Mouse (Mus musculus) layer of hippocampus, adult 11-12 months (tissue): ENCODE results near the gene Atrnl1.

Experiments
- DNase-seq: peaks from one replicate; pipeline ENCODE4 v3.0.0; 2022; ENCODE audit warnings: low spot score

Atrnl1 gene

DNA sequence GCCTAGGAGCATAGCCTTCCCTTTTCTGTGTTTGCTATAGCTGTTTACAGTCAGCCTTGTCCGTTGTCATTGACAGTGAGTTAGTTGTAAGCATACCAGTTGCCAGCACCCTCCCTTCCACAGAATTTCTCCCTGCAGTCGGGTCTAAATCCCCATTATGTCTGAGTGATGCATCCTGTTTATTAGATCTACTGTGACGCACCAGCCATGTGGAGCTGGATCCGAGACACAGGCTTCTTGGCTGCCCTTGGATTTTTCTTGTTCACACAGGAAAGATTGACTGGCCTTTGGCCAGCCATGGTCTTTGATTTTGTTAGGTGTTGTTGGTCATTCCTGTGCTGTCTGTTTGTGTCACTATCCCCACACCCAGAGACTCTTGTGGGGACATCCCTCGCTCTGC is 102.3 kb downstream of the Atrnl1 start:
- DNase-seq = no peak

DNA sequence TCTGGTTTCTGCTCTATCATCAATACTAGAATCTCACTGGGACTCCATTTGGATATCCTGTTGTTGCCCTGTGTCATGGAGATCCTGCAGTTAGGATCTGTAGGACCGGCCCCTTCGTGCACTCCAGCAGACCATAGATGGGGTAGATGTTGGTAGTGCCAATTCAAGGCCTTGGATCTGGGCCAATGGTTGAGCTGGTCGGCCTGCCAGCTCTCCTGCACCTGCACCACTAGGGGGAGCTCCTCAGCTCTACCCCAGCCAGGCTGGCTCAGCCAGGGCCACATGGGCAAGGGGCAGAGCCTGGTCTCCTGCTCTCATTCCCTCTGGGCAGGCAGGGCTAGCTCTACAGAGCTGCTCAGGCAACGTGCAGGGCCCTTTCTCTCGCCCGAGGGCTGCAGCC is 114.1 kb downstream of the Atrnl1 start:
- DNase-seq = peak; percentile 25

DNA sequence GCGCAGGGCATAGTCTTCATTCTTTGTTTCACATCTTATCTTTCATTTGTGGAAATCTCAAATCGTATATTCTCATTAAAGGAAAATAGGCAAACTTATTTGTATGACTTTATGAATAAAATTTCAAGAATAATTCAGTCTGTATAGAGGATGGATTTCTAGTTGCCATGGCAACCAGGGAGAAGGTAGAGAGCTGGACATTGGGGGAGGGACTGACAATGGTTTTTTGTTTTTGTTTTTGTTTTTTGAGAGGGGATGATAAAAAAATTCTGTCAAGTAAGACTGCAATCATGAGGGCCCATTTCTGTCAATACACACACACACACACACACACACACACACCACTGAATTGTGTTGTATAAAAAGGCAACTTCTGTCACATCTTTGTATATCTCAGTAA is 114.5 kb downstream of the Atrnl1 start:
- no peak for DNase-seq

DNA sequence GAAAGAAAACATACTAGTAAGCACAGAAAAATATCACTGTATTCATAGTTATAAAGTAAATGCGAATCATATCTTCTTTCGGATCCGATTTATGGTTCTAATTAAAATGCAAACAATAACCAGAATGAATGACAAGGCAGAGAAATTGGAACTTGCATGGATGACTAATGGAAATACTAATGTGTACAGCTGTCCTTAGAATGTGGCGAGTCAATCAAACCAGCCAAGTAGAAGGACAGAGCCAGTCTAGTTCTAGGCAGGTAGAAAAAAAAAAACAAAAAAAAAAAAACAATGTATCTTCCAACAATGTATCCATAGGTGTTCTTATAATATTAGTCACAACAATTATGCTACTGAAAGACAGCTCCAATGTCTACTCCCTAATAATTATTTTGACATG is 116.2 kb downstream of the Atrnl1 start:
- no peak for DNase-seq

DNA sequence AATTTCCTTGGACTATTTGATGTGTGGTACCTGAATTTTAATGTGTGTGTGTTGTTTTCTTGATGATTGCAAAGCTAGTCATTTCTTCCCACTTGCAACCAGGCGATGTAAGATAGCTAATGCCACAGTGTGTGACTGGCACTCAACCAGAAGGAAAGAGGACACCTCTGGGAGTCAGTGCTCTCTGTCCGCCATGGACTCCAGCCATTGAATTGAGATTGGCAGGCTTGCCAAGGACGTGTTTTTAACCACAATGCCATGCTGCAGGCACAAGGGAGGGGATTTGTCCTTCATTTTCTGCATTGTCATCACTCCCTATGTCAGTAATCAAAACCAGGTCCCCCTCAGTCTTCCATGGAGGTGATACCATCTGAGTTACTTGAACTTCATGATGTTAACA is 126.6 kb downstream of the Atrnl1 start:
- no peak for DNase-seq

DNA sequence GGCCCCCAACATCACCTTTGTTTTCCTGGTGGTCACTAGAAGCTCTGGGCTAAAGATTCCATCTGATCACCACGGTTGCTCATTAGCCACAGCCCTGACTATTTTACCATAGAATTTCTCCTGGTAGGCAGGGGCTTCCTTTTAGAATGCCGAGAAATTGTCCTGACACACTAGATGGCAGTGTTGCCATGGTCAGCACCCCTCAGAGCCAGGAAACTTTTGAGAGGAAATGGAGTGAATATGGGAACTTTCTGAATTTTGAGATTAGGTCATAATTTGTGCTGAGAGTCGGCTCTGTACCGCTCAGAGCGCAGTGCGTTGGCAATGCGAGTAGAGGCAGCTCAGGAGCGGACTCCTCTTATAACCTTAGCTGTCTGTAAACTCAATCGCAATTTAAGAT is 134.7 kb downstream of the Atrnl1 start:
- peak; percentile 28 for DNase-seq

DNA sequence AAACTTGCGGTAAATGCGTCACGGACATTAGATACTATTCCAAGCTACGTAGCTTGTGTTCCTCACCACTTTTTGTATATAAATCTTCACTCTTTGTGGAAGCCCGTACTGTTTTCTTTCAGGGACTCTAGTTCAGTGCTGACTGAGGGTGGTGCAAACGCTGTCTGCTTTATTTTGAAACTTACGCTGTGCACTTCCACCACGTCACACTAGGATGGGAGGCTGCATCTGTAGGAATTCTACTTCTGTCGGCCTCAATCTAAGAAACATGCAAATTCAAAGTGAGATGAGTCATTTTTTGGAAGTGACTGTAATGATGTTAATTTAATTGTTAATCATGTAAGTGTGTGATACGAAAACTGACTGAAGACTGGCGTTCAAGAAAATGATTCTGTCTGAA is 135.7 kb downstream of the Atrnl1 start:
- no peak for DNase-seq

DNA sequence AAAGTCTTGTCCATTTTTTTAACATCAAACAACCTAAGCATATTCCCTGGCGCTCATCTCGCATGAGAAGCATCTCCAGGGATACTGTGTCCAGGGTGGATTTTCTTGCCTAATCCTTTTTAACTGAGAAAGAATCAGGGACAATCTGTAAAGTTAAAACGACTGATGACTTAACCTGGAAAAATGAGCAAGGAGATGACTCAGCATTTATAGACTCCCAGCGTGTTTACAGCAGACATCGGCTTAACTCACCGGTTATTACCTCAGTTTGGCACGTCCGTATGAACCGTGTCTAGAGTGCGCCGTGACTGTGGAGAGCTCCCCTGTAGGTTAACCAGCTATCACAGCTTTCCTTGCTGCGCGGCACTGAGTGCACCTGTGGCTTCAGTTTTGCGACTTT is 141.4 kb downstream of the Atrnl1 start:
- DNase-seq = no peak

DNA sequence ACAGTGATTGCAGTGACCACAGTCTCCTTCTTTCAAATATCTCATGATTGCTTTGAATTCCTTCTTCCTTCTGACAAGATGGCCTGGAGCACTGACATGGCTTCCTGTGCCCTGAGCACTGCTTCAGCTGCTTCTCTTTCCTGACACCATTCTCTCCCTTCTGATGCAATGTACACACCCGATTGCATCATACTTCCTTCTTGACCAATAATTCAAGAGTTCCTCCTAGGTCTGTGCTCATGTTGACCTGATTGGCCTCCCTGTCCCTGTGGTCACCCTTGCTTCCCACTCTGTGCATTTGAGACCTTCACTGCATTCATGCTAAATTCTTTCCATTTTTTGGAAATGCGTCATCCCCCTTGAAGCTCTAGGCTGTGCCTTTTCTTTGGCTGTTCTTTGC is 151.7 kb downstream of the Atrnl1 start:
- no peak for DNase-seq

DNA sequence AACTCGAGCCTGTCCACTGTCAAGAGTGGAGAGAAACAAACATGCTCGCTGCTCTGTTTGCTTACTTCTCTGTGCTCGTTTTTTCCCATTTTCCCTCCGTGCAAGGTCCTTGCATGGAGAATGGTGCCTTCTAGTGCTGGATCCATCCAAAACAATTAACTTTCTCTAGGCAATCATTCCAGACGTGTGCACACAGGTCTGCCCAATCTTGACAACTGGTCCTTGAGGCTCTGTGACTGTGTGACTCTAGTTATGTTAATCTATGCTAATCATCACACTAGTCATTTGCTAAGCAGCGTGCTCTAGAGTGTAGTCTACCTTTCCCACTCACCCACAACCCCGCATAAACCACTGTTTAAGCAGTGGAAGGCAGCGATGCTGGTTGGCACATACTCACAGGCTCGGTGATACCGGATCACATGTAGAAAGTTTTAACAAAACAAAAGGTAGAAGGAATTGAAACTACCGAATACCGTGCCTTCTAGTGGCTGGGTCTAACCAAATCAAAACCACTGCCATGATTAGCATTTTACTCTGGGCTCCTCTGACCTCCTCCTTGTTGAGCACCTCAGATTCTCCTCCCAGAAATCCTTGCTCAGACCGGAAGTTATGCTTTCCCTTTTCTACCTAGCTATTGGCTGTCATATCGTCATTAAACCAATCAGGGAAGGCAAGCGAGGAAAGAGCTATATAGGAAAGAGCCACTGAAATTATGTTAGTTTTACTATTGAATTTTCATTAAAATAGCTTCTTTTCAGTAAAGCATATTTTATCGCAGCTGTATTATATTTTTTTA is 153.9 kb downstream of the Atrnl1 start:
- no peak for DNase-seq

DNA sequence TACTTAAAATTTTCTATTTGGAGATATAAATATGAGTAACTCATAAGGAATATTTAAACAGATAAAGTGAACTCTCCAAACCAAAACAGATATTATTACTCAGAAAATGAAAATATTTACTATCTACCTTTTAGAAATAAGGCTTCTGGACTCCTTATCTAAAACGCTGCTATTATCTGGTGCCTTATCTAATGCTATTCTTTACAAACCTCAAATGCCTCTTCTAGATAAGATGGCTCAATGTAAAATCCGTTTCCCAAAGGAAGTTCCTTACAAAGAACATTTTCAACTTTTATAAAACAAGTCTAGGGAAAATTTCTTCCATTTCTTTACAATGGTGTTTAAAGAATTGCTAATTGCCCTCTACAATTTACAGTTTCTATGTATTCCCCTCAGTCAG is 156.2 kb downstream of the Atrnl1 start:
- no peak for DNase-seq

DNA sequence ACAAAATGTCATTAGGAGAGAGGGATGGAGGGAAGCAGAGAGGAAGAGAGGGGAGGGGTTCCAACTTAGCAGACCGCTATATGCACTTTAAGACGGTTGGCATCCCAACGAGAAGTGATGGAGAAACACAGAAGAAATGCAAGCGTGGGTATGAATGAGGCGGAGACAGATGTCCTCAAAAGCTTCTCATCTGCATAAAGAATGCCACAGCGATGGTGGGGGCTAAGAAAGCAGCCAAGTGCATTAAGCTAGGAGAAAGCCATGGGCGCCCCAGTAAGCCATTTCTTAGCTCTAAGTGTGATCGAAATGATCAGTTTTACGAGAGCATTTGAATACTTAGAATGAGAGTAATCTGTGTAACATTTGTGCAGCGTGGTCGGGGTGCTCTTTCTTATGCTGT is 157.8 kb downstream of the Atrnl1 start:
- peak; percentile 13 for DNase-seq

DNA sequence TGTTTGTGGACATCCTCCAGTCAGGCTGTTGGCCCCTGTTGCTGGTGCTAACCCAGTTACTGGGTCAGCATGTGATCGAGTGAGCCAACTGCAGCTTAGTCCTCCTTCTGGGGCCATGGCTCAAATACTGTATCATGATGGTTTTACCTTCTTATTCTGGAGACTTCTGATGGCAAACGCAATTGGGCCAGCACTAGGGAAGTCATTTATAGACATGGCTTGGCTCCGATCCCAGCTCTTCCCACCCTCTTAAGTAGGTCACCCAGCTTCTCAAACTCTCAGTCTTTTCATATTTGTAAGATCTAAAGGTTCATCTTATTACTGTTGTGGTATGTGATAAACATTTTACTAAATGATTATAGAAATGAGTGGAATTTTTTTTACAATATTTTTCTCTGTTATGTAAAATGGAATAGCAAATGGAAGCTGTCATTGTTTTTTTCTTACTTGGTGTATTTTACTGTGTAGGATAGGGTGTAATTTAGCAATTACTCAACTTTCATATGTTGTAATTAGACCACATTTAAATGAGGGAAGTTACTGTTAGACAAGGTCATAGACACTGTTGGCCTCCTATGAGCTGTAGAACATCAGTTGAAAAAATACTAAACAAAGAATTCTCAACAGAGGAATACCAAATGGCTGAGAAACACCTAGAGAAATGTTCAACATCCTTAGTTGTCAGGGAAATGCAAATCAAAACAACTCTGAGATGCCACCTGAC is 171.7 kb downstream of the Atrnl1 start:
- DNase-seq = no peak

DNA sequence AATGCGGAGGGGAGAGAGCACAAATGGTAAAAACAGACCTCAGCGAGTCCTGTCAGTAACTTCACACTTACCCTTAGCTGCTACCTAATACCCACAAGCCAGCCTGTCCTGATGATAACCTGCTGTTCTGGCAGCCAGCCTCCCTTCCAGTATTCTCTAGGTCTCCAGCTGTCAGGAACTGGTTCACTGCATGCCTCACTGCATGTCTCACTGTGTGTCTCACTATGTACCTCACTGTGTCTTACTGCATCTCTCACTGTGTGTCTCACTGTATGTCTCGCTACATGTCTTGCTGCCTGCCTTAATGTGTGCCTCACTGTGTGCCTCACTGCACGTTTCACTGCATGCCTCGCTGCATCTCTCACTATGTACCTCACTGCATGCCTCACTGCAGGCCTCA is 175.9 kb downstream of the Atrnl1 start:
- no peak for DNase-seq

DNA sequence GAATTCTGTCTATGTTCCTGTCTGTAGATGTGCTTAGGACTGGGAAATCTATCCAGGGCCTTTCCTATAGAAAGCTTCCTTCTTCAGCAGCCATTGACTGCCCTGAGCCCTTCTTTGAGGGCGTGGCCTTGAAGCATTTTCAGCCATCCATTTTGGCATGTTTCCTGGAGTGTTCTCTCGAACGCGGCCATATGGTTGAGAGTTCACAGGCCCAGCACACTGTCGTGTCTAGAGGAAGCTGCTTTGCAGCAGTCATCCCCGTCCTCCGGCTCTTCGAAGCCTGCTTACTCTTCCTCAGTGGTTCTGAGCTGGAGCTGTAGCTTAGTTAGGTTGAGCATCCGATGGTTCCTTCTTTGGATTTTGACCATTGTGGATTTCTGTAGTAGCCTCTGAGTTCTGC is 191.4 kb downstream of the Atrnl1 start:
- DNase-seq = no peak

DNA sequence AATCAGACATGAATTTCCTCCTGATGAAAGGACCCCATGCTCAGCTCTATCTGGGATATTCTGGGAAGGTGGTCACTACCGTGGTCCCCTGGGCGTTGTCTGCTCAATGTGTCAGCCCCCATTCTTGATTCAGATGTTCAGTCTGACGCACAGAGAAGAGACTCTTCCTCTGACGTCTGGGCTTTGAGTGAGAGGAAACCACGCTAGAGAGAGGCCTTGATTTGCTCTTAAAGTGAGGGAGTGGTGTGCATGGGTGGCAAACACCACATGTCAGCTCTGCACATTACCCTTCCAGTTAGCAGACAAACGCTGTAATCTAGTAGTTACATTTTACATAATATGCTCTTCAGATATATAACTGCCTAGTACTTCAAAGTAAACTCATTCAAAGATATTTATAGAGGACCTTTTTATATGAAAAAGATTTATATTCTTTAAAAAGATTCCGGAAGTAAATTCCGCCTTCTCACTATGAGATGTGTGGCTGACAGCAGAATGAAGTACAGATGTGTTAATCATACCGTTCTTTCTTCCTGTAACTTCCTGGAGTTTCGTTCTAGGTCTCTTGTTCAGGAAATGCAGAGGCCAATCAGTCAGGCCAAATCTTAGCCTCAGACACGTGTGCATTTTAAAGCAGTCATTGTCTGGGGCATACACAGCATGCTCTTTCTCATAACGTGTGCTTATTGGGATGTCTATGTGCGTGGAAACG is 192.1 kb downstream of the Atrnl1 start:
- no peak for DNase-seq

DNA sequence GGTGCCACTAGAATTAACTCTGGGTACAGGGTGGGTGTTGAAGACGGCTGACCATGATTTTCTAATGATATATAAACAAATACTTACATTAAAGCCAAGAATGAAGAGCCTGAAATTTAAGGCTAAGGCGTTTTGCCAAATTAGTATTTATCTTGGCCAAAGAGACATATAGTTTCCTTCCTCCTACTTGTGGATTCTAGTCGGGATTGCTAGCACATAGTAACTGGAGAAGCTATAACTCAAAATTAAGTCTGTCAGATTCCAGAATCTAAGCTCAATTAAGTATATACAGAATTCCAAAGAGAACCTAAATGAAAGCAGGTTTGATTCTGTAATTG is 192.6 kb downstream of the Atrnl1 start:
- DNase-seq = no peak

DNA sequence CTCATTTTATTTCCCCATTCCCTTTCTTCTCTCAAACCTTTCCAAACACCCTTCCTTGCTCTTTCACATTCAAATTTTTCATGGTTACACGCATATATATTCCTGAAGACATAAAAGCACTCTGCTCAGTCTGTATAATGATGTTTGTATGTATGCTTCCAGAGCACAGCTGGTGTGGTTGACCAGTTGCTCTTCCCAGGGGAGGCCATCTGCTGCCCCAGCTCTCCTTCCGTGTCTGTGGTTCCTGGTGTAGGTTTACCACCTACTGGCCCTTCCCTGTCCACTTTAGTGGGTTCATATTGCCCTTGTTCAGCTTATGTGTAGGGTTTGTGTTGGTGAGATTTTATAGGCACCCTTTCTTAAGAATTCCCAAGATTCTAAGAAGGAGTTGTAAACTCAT is 197.5 kb downstream of the Atrnl1 start:
- no peak for DNase-seq

DNA sequence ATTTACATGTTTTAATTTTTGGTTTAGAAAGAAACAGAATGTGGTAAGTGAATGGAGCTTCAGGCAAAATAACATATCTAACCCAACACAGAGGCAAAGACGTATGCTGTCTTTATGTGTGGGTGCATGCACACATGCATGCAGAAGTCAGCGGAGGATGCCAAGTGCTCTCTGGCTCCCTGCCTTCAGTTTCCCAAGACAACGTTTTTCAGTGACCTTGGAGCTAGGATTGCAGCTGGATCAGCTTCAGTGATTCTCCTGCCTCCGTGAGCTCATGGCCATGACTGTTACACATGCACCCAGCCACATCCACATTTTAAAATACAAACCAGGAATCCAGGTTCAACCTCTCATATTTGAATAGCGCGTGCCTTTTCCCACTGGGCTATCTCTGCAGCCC is 203.5 kb downstream of the Atrnl1 start:
- DNase-seq = no peak

DNA sequence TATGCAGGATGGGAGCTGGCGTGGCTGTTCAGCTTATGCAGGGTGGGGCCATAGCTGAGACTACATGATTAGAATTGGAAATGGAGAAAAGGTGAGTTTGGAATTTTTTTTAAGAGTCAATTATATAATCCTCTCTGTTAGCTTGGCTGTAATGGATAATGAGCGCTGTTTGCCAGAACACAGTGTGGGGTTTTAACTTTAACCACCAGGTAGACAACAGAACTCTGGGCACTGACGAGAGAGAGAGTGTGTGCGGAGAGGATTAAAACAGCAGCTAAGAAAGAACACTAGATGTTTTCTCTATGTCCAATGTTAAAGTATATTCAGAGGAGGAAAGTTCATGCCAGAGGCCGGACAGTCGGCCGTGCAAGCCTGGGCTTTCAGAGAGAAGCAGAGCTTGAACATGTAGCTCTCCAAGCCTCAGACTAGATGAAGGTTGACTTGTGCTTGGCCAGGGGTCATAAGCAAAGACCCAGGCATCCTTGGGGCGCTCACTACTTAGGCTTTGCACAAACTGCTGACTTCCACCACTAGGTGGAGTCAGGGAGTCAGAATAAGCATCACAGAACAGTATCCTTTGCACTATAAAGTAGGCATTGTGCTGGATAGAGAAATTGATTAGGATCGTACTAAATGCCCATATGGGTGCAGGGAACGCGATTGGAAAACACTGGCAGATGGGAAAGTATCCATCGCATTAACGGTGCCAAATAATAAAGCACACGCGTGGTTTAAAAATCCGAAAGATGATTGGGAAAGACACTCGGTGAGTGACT is 205.6 kb downstream of the Atrnl1 start:
- peak; percentile 78 for DNase-seq

DNA sequence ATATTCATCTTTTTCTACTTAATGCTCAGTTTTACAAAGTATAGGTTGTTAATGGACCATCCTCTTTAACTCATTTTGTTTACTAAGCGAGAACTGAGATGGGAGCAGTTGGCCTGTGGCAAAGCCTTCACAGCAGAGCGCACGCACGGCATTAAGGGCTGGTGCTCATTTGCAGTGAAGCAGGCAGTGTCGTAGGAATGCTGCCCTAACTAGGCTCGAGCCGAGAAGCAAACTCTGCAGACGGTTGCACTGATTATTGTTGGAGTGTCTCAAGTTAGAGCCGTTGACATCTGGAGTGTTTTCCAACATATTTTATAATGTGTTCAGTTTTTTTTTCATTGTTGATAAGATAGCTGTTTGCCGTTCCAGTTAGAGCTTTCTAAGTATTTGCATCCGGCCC is 206.9 kb downstream of the Atrnl1 start:
- no peak for DNase-seq

DNA sequence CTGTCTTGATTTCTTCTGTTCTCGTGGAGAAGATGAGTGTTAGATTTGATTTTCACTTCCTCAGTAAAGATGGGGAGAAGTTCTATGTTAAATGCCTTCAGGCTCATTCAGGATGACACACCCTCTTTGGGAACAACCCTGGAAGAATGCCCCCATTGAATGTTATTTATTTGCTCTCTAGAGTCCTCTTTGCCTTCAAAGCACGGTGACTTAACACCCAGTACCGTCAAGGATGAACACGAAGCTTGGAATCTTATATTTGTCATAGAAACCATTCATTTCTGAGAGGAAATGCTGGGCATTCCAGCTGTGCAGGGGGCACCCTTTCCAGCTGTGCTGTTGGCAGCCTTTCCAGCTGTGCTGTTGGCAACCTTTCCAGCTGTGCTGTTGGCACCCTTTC is 212.6 kb downstream of the Atrnl1 start:
- no peak for DNase-seq
